Mouse (Mus musculus) lung, adult 2 months (tissue): ENCODE results near the gene Tspan17.

ENCODE experiments used
- CTCF ChIP-seq: fragments of 200-500 bp; IDR thresholded peaks from 2 replicates; pipeline ENCODE4 v1.5.1; 2011; ENCODE audit warnings: mild to moderate bottlenecking, low read length, control low read depth; ENCODE audit not compliant: insufficient read depth
- POLR2A ChIP-seq: fragments of 200-500 bp; IDR thresholded peaks from 2 replicates; pipeline ENCODE4 v1.6.1; 2011; ENCODE audit warnings: low read depth, mild to moderate bottlenecking, control low read depth, low read length, borderline replicate concordance; ENCODE audit errors: extremely low read depth

DNA sequence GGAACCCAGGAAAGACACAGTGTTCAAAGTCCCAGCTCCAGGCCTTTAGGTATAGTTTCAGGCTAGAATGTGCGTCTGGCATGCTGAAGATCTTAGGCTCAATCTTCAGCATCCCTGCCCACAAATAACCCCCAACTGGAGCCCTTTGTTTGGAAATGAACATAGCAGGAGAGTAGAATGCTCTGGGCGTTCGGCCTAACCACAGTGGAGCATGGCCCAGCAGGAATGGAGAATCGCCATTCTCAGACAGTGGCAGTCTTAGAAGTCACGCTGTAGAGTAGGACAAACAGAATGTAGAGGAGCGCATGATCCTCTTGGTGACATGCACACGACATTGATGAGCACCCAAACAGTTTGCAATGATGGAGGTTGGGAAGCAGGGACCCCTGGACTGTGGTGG is 28.3 kb upstream of the Tspan17 start:
- no peak for TF ChIP-seq CTCF
- no peak for TF ChIP-seq POLR2A
